Mouse (Mus musculus): ENCODE data around the gene Ccdc38. TPM values are rescaled to one million over a fixed set of nuclear protein-coding genes. Genes with fewer than 3 reads are reported as not detected.

Ccdc38 gene
- polyA plus RNA-seq, 1 experiment = 0.03 TPM

GRCm38 (mm10) chr10:93572209-93572608, 31.8 kb downstream of the Ccdc38 start:
- no peak for TF ChIP-seq CTCF (IDR thresholded peaks at IDR 0.05; ENCODE audit: borderline replicate concordance, insufficient read depth, low read depth, low read length)
- no peak for TF ChIP-seq POLR2A (IDR thresholded peaks at IDR 0.05; ENCODE audit: borderline replicate concordance, insufficient read depth, low read length)
- 62% methylated on average over 2 of the region's 2 CpGs for WGBS

GRCm38 (mm10) chr10:93574966-93575365, 34.5 kb downstream of the Ccdc38 start:
- Histone ChIP-seq H3K27me3 (ENCODE audit: control insufficient read depth, insufficient read depth, low read length) (no peaks in the 10 kb centered on the region), H3K4me1 (ENCODE audit: control insufficient read depth, insufficient read depth, low read length) (no peaks in the 10 kb centered on the region), H3K4me3 (replicated peaks; ENCODE audit: insufficient read depth, low read depth, low read length) (no peak overlapping the region), H3K27ac (ENCODE audit: insufficient read depth, low read length) (no peak overlapping the region)
- no peak for TF ChIP-seq CTCF (IDR thresholded peaks at IDR 0.05; ENCODE audit: borderline replicate concordance, insufficient read depth, low read depth, low read length)
- no peak for DNase-seq
- WGBS = 49% methylated on average over 4 of the region's 4 CpGs

More at GRCm38 (mm10) chr10:93572209-93572608, 31.8 kb downstream of the Ccdc38 start:
- Histone ChIP-seq H3K4me1 (ENCODE audit: control insufficient read depth, insufficient read depth, low read length) (no peaks in the 10 kb centered on the region), H3K27ac (ENCODE audit: insufficient read depth, low read length) (no peak overlapping the region), H3K27me3 (ENCODE audit: control insufficient read depth, insufficient read depth, low read length) (no peaks in the 10 kb centered on the region), H3K4me3 (replicated peaks; ENCODE audit: insufficient read depth, low read depth, low read length) (no peak overlapping the region)
- no peak for DNase-seq

- WGBS = 97% methylated on average over 8 of the region's 8 CpGs
- Histone ChIP-seq H3K27ac (ENCODE audit: insufficient read depth, low read length) (no peak overlapping the region), H3K27me3 (ENCODE audit: control insufficient read depth, insufficient read depth, low read length) (no peaks in the 10 kb centered on the region), H3K4me3 (replicated peaks; ENCODE audit: insufficient read depth, low read depth, low read length) (no peak overlapping the region), H3K4me1 (ENCODE audit: control insufficient read depth, insufficient read depth, low read length) (no peaks in the 10 kb centered on the region)
- TF ChIP-seq POLR2A (IDR thresholded peaks at IDR 0.05; ENCODE audit: borderline replicate concordance, insufficient read depth, low read length) = no peak
- DNase-seq = no peak
Observed at GRCm38 (mm10) chr10:93575960-93576359, 35.5 kb downstream of the Ccdc38 start.

GRCm38 (mm10) chr10:93577271-93577886, 36.9 kb downstream of the Ccdc38 start:
- 66% methylated on average over 13 of the region's 13 CpGs for WGBS
- no peaks in the 10 kb centered on the region for H3K4me1 ChIP-seq (ENCODE audit: control insufficient read depth, insufficient read depth, low read length)
- TF ChIP-seq POLR2A (IDR thresholded peaks at IDR 0.05; ENCODE audit: borderline replicate concordance, insufficient read depth, low read length) (no peak), CTCF (IDR thresholded peaks at IDR 0.05; ENCODE audit: borderline replicate concordance, insufficient read depth, low read depth, low read length) (peak; percentile 78)
- H3K4me3 ChIP-seq (replicated peaks; ENCODE audit: insufficient read depth, low read depth, low read length) = no peak overlapping the region
- no peak overlapping the region for H3K27ac ChIP-seq (ENCODE audit: insufficient read depth, low read length)
- no peaks in the 10 kb centered on the region for H3K27me3 ChIP-seq (ENCODE audit: control insufficient read depth, insufficient read depth, low read length)
- peak; percentile 66 to 68 for DNase-seq

DNA sequence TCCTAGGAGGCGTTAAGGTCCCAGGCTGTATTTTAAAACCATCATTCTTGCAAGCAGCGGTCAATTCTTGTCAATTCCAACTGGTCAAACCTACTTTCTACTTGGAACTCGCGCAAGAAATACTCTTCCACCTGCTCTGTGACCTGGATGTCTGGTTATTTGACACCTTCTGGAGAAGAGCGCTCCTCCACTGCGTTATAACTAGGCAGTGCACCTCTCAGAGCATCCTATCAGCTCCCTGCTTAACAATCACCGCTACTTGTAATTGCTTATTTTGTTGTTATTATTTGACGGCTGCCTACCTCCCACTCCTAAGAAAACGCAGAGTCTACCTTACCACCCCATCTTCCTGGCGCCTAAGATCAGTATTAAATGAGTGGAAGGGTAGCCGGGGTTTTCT, 48.4 kb downstream of the Ccdc38 start:
- no peaks in the 10 kb centered on the region for H3K27me3 ChIP-seq (ENCODE audit: control insufficient read depth, insufficient read depth, low read length)
- DNase-seq = peak in 1 of 2 experiments; percentile 29
- peak overlapping the region; percentile 87 for H3K4me3 ChIP-seq (replicated peaks; ENCODE audit: insufficient read depth, low read depth, low read length)
- peaks cover 3% of the 10 kb centered on the region; the same call in 1 of the 2 replicates for H3K4me1 ChIP-seq (ENCODE audit: control insufficient read depth, insufficient read depth, low read length)
- no peak for TF ChIP-seq POLR2A (IDR thresholded peaks at IDR 0.05; ENCODE audit: borderline replicate concordance, insufficient read depth, low read length)
- TF ChIP-seq CTCF (IDR thresholded peaks at IDR 0.05; ENCODE audit: borderline replicate concordance, insufficient read depth, low read depth, low read length) = no peak
- H3K27ac ChIP-seq (ENCODE audit: insufficient read depth, low read length) = peak overlapping the region; percentile 43; the same call in 1 of the 2 replicates
- WGBS = under 1% methylated on average over 11 of the region's 11 CpGs

GRCm38 (mm10) chr10:93589281-93589848, 48.9 kb downstream of the Ccdc38 start, which contains the start of gene Snrpf:
Gene Snrpf, minus strand, starts transcription at chr10:93589706.
- TF ChIP-seq POLR2A (IDR thresholded peaks at IDR 0.05; ENCODE audit: borderline replicate concordance, insufficient read depth, low read length) (peak; percentile 58; the same call in 1 of the 2 replicates), CTCF (IDR thresholded peaks at IDR 0.05; ENCODE audit: borderline replicate concordance, insufficient read depth, low read depth, low read length) (no peak)
- DNase-seq = peak; percentile 92 to 98
- Histone ChIP-seq H3K27ac (ENCODE audit: insufficient read depth, low read length) (peak within 1 kb of the TSS; percentile 43; the same call in 1 of the 2 replicates), H3K4me3 (replicated peaks; ENCODE audit: insufficient read depth, low read depth, low read length) (peak within 1 kb of the TSS; percentile 87), H3K4me1 (ENCODE audit: control insufficient read depth, insufficient read depth, low read length) (peaks cover 3% of the 10 kb centered on the region; the same call in 1 of the 2 replicates), H3K27me3 (ENCODE audit: control insufficient read depth, insufficient read depth, low read length) (no peaks in the 10 kb centered on the region)
- under 1% methylated on average over 63 of the region's 63 CpGs for WGBS

GRCm38 (mm10) chr10:93592456-93592855, 52.0 kb downstream of the Ccdc38 start:
- no peak overlapping the region for H3K27ac ChIP-seq (ENCODE audit: insufficient read depth, low read length)
- TF ChIP-seq CTCF (IDR thresholded peaks at IDR 0.05; ENCODE audit: borderline replicate concordance, insufficient read depth, low read depth, low read length) (0 out of 2 replicates have a peak, but pooled peaks have one; percentile 11), POLR2A (IDR thresholded peaks at IDR 0.05; ENCODE audit: borderline replicate concordance, insufficient read depth, low read length) (no peak)
- peaks cover 3% of the 10 kb centered on the region; the same call in 1 of the 2 replicates for H3K4me1 ChIP-seq (ENCODE audit: control insufficient read depth, insufficient read depth, low read length)
- H3K4me3 ChIP-seq (replicated peaks; ENCODE audit: insufficient read depth, low read depth, low read length) = no peak overlapping the region
- WGBS = 60% methylated on average over 12 of the region's 12 CpGs
- H3K27me3 ChIP-seq (ENCODE audit: control insufficient read depth, insufficient read depth, low read length) = no peaks in the 10 kb centered on the region
- no peak for DNase-seq

DNA sequence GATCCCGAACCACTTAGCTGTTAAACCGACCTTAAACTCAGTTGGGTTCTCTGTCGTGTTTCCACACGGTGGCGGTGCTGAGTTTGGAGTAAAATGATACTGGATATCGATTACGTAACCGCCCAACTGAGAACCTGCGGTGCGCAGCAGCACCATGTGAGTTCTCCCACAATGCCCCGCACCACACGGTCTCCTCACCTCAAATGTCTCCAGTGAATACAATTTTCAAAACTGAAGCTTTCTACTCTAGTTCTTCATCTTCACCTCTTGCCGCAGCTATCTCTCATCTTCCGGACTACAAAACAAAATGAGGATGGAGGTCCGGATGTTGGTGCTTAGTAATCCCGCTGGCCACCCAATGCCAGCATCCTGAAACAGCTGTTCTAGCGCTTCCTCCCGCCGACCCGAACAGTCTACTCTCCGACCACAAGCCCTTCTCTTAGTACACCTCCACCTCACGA, 53.6 kb downstream of the Ccdc38 start:
- DNase-seq = peak; percentile 88 to 92
- Histone ChIP-seq H3K27me3 (ENCODE audit: control insufficient read depth, insufficient read depth, low read length) (no peaks in the 10 kb centered on the region), H3K4me1 (ENCODE audit: control insufficient read depth, insufficient read depth, low read length) (no peaks in the 10 kb centered on the region), H3K4me3 (replicated peaks; ENCODE audit: insufficient read depth, low read depth, low read length) (peak overlapping the region; percentile 51), H3K27ac (ENCODE audit: insufficient read depth, low read length) (peak overlapping the region; percentile 79)
- TF ChIP-seq POLR2A (IDR thresholded peaks at IDR 0.05; ENCODE audit: borderline replicate concordance, insufficient read depth, low read length) = peak; percentile 69; the same call in 1 of the 2 replicates
- TF ChIP-seq CTCF (IDR thresholded peaks at IDR 0.05; ENCODE audit: borderline replicate concordance, insufficient read depth, low read depth, low read length) = peak; percentile 81
- WGBS = under 1% methylated on average over 22 of the region's 22 CpGs
